Mouse (Mus musculus) liver, postnatal 0 days (tissue): ENCODE measurements at regions not wholly inside any gene's neighbourhood (a gene's known extent, or its start where the extent isn't known, plus 50 kb on each side); places are given as distances from the start of the nearest gene placed in this dataset.

Source experiments
- CTCF ChIP-seq: sonication (generic); IDR thresholded peaks from 2 replicates; pipeline ENCODE4 v1.5.1; 2016; ENCODE audit warnings: antibody characterized with exemption, low read depth
- EP300 ChIP-seq: IDR thresholded peaks from 2 replicates; pipeline ENCODE4 v1.6.1; 2016; ENCODE audit warnings: antibody characterized with exemption, low read depth, mild to moderate bottlenecking

DNA sequence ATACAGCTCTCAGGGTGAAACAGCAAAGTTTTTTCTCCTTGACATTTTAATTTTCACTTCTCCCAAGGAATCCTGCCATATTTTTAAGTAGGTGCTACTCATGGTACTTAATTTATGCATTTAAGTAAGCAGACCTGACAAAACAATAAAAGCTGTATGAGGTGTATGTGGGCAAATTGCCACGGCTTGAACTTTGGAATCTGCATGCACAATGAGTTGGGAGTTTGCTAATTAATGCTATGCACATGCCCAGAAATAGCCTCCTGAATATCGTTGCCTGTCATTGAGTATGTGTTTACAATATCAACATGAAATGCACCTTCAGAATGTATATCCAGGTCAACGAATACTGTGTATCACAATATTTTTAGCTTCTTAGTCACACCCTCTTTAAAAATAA, 498.9 kb downstream of the Olfm4 start:
- TF ChIP-seq CTCF (no peak), EP300 (no peak)
